19 mouse cellular contexts compared by ENCODE assay signal in genomic region chr10:112394399-112394970, GRCm38 (mm10).
A peak's percentile ranks its signal among the peaks of the same experiment; 100 is the strongest.
DNase-seq lines count a peak whose midpoint lies in the region; ATAC-seq and TF ChIP-seq lines count a peak whose summit lies in the region.
"Had no signal": no experiment of that assay in that cellular context is flagged by ENCODE, and none has a peak within 500 bp of the region (broad histone marks: within the 10 kb centered on the region; RNA-seq: fewer than 3 reads in every experiment).

No protein-coding gene starts in this region.

- WGBS in embryonic facial prominence, embryonic 14.5 days: 49% methylated on average over 8 of the region's 8 CpGs
- 35% methylated on average over 8 of the region's 8 CpGs for WGBS in neural tube, embryonic 12.5 days

- TF ChIP-seq CTCF in CH12.LX (conservative IDR thresholded peaks at IDR 0.05 in 1 of 2, IDR thresholded peaks at IDR 0.05 in 1 of 2; ENCODE audit: low read depth in 2 of 2, low read length in 2 of 2): no peak

- peak; percentile 70; the same call in 1 of the 2 replicates for ATAC-seq in embryonic facial prominence, embryonic 14.5 days (ENCODE audit: low read depth)
- ATAC-seq in neural tube, embryonic 12.5 days (ENCODE audit: low FRiP score, low read depth): peak; percentile 66
- no peak for ATAC-seq in erythroblast, adult 5-6 weeks (replicated peaks; ENCODE audit: low FRiP score, poor library complexity, severe bottlenecking)
- ATAC-seq: forebrain, embryonic 15.5 days; liver, embryonic 12.5 days had no signal

- H3K27ac ChIP-seq in CH12.LX (ENCODE audit: insufficient read depth, low read depth): no peak overlapping the region
- no peak overlapping the region for H3K27ac ChIP-seq in embryonic facial prominence, embryonic 14.5 days (replicated peaks; ENCODE audit: low read depth, low read length)
- H3K27ac ChIP-seq in neural tube, embryonic 12.5 days: no peak overlapping the region
- H3K27ac ChIP-seq: forebrain, embryonic 15.5 days; heart, embryonic 15.5 days; limb, embryonic 10.5 days; liver, embryonic 12.5 days had no signal

- H3K4me2 ChIP-seq in CH12.LX (ENCODE audit: insufficient read depth, low read depth, poor library complexity, severe bottlenecking): peak overlapping the region; percentile 80
- no peak overlapping the region for H3K4me2 ChIP-seq in embryonic facial prominence, embryonic 14.5 days (ENCODE audit: low read depth, low read length)
- no peak overlapping the region for H3K4me2 ChIP-seq in neural tube, embryonic 12.5 days (replicated peaks)
- H3K4me2 ChIP-seq: forebrain, embryonic 15.5 days; heart, embryonic 15.5 days; liver, embryonic 12.5 days had no signal

- no peak for TF ChIP-seq EP300 in CH12.LX (IDR thresholded peaks at IDR 0.05; ENCODE audit: low read length)

- TF ChIP-seq POLR2A in CH12.LX (IDR thresholded peaks at IDR 0.05; ENCODE audit: low read depth, low read length): no peak

- no peak for DNase-seq in CH12.LX (ENCODE audit: extremely low read depth)
- DNase-seq in embryonic facial prominence, embryonic 14.5 days (ENCODE audit: low spot score): peak; percentile 57
- peak; percentile 8 for DNase-seq in mesoderm, embryonic 11.5 days (ENCODE audit: low read depth, low spot score)
- DNase-seq in layer of hippocampus, adult 11-12 months (ENCODE audit: low spot score): no peak
- no peak for DNase-seq in gastrocnemius, adult 8-10 months (ENCODE audit: low spot score in 2 of 2)
- DNase-seq: adrenal gland, adult 2 months; cerebellum, postnatal 10 days; heart, adult 18-20 months; kidney, adult 8-10 months; kidney, postnatal 36 days; thymus, postnatal 25 days had no signal

- no peaks in the 10 kb centered on the region for H3K79me2 ChIP-seq in CH12.LX (replicated peaks; ENCODE audit: control insufficient read depth, extremely low read depth, insufficient read depth, poor library complexity, severe bottlenecking)

- H3K27me3 ChIP-seq in CH12.LX (replicated peaks): no peaks in the 10 kb centered on the region
- no peaks in the 10 kb centered on the region for H3K27me3 ChIP-seq in embryonic facial prominence, embryonic 14.5 days (replicated peaks; ENCODE audit: control insufficient read depth, insufficient read depth, low read length)
- H3K27me3 ChIP-seq in neural tube, embryonic 12.5 days (replicated peaks): no peaks in the 10 kb centered on the region
- H3K27me3 ChIP-seq: forebrain, embryonic 15.5 days; heart, embryonic 15.5 days; liver, embryonic 12.5 days; megakaryocyte, embryonic 14.5 days had no signal

- H3K4me1 ChIP-seq in CH12.LX (ENCODE audit: control insufficient read depth in 1 of 2, insufficient read depth in 2 of 2): no peaks in the 10 kb centered on the region; a peak in 1 of 4 replicates
- H3K4me1 ChIP-seq in embryonic facial prominence, embryonic 14.5 days (ENCODE audit: control insufficient read depth, insufficient read depth, low read length): no peaks in the 10 kb centered on the region
- peaks cover 3% of the 10 kb centered on the region; the same call in 1 of the 2 replicates for H3K4me1 ChIP-seq in neural tube, embryonic 12.5 days
- H3K4me1 ChIP-seq: forebrain, embryonic 15.5 days; heart, embryonic 15.5 days; limb, embryonic 10.5 days; liver, embryonic 12.5 days; megakaryocyte, embryonic 14.5 days had no signal

- no peak overlapping the region for H3K4me3 ChIP-seq in CH12.LX (replicated peaks in 1 of 3; ENCODE audit: low read depth in 2 of 3, low read length in 2 of 3, poor library complexity in 1 of 3)
- no peak overlapping the region for H3K4me3 ChIP-seq in embryonic facial prominence, embryonic 14.5 days (ENCODE audit: low read depth, low read length)
- H3K4me3 ChIP-seq in neural tube, embryonic 12.5 days: no peak overlapping the region
- H3K4me3 ChIP-seq: forebrain, embryonic 15.5 days; heart, embryonic 15.5 days; limb, embryonic 10.5 days; liver, embryonic 12.5 days; megakaryocyte, embryonic 14.5 days had no signal

- dilution Hi-C loops in CH12.LX (cut with MboI; ENCODE audit: extremely low pct_ligation_motif_present, extremely low pct_unique_long_range_greater_than_20kb, low sequenced_read_pairs): no loop called here

- in situ Hi-C loops in CH12.LX (cut with MboI; ENCODE audit: low pct_ligation_motif_present, low pct_unique_long_range_greater_than_20kb, low sequenced_read_pairs): no loop called here

- no peaks in the 10 kb centered on the region for H3K36me3 ChIP-seq in CH12.LX (replicated peaks in 1 of 2; ENCODE audit: control insufficient read depth in 1 of 2, insufficient read depth in 1 of 2, low read length in 1 of 2)
- H3K36me3 ChIP-seq in embryonic facial prominence, embryonic 14.5 days (ENCODE audit: control insufficient read depth, insufficient read depth, low read length): no peaks in the 10 kb centered on the region
- no peaks in the 10 kb centered on the region for H3K36me3 ChIP-seq in neural tube, embryonic 12.5 days
- H3K36me3 ChIP-seq: forebrain, embryonic 15.5 days; G1E; heart, embryonic 15.5 days; limb, embryonic 10.5 days; liver, embryonic 12.5 days had no signal

- H3K9ac ChIP-seq in CH12.LX (ENCODE audit: insufficient read depth, low read depth): no peak overlapping the region
- H3K9ac ChIP-seq in embryonic facial prominence, embryonic 14.5 days (ENCODE audit: low read depth, low read length): no peak overlapping the region
- H3K9ac ChIP-seq in neural tube, embryonic 12.5 days: no peak overlapping the region
- H3K9ac ChIP-seq: forebrain, embryonic 15.5 days; heart, embryonic 15.5 days; liver, embryonic 12.5 days had no signal

- TF ChIP-seq RAD21 in CH12.LX (IDR thresholded peaks at IDR 0.05; ENCODE audit: low read depth, low read length): no peak

- no peaks in the 10 kb centered on the region for H3K9me3 ChIP-seq in CH12.LX (replicated peaks; ENCODE audit: low read length)
- no peaks in the 10 kb centered on the region for H3K9me3 ChIP-seq in embryonic facial prominence, embryonic 14.5 days (ENCODE audit: control insufficient read depth, low read length)
- no peaks in the 10 kb centered on the region for H3K9me3 ChIP-seq in neural tube, embryonic 12.5 days
- H3K9me3 ChIP-seq: forebrain, embryonic 15.5 days; G1E; heart, embryonic 15.5 days; limb, embryonic 10.5 days; liver, embryonic 12.5 days had no signal

TF ChIP-seq in CH12.LX, 34 proteins besides CTCF, POLR2A, EP300 and RAD21:
- TF ChIP-seq PAX5 (IDR thresholded peaks at IDR 0.05; ENCODE audit: low read length) (no peak), MXI1 (IDR thresholded peaks at IDR 0.05; ENCODE audit: low read depth, low read length) (no peak), ZMIZ1 (IDR thresholded peaks at IDR 0.05; ENCODE audit: low read depth, low read length) (no peak), MAFK (IDR thresholded peaks at IDR 0.05; ENCODE audit: insufficient replicate concordance, low read length) (no peak), SIN3A (IDR thresholded peaks at IDR 0.05; ENCODE audit: low read length) (no peak), ZNF384 (IDR thresholded peaks at IDR 0.05; ENCODE audit: low read depth, low read length) (no peak), RCOR1 (conservative IDR thresholded peaks at IDR 0.05; ENCODE audit: low read depth, low read length) (no peak), ZKSCAN1 (IDR thresholded peaks at IDR 0.05; ENCODE audit: borderline replicate concordance, low read depth, low read length) (no peak), NELFE (IDR thresholded peaks at IDR 0.05; ENCODE audit: low read depth, low read length) (no peak), USF1 (IDR thresholded peaks at IDR 0.05; ENCODE audit: low read depth, low read length) (no peak), NRF1 (IDR thresholded peaks at IDR 0.05; ENCODE audit: low read depth, low read length) (no peak), TCF12 (IDR thresholded peaks at IDR 0.05; ENCODE audit: low read depth, low read length) (no peak), JUN (IDR thresholded peaks at IDR 0.05; ENCODE audit: insufficient read depth, low read depth, low read length) (no peak), ELF1 (IDR thresholded peaks at IDR 0.05; ENCODE audit: low read depth, low read length) (no peak)
TF ChIP-seq in CH12.LX: peak in this region for 0.

Comparison
In these comparisons a context has a peak if more than half of its experiments do, and no peak if none do; other contexts are left out.
1. DNase-seq: peak in embryonic facial prominence, embryonic 14.5 days (single experiment) and mesoderm, embryonic 11.5 days (single experiment); none in CH12.LX (single experiment), layer of hippocampus, adult 11-12 months (single experiment) and gastrocnemius, adult 8-10 months (0 of 2).